Mouse (Mus musculus) kidney, embryonic 15.5 days (tissue): ENCODE measurements around the gene Vsx1. TPM values are rescaled to one million over a fixed set of nuclear protein-coding genes. Genes with fewer than 3 reads are reported as not detected.

ENCODE experiments used
- ATAC-seq: fragments of 200-750 bp; cut with Nextera tagmentation; replicated peaks from 2 replicates; pipeline ENCODE4 v1.8.0; 2017; ENCODE audit warnings: moderate TSS enrichment; ENCODE audit not compliant: low FRiP score
- H3K27ac ChIP-seq: fragments of 300-500 bp; sonication (generic); 2 replicates; pipeline ENCODE4 v1.5.1; 2015; ENCODE audit warnings: mild to moderate bottlenecking, inconsistent platforms
- H3K27me3 ChIP-seq: fragments of 300-500 bp; sonication (generic); 2 replicates; pipeline ENCODE4 v1.6.1; 2015; ENCODE audit warnings: inconsistent platforms
- H3K36me3 ChIP-seq: fragments of 300-500 bp; sonication (generic); 2 replicates; pipeline ENCODE4 v1.6.1; 2015; ENCODE audit warnings: inconsistent platforms
- H3K4me1 ChIP-seq: fragments of 300-500 bp; sonication (generic); 2 replicates; pipeline ENCODE4 v1.6.1; 2015; ENCODE audit warnings: inconsistent platforms
- H3K4me2 ChIP-seq: fragments of 300-500 bp; sonication (generic); 2 replicates; pipeline ENCODE4 v1.6.1; 2015; ENCODE audit warnings: moderate library complexity, mild to moderate bottlenecking, inconsistent platforms
- H3K4me3 ChIP-seq: fragments of 300-500 bp; sonication (generic); replicated peaks from 2 replicates; pipeline ENCODE4 v1.5.1; 2015; ENCODE audit warnings: mild to moderate bottlenecking, inconsistent platforms
- H3K9ac ChIP-seq: fragments of 300-500 bp; sonication (generic); 2 replicates; pipeline ENCODE4 v1.6.1; 2015; ENCODE audit warnings: mild to moderate bottlenecking, inconsistent platforms
- H3K9me3 ChIP-seq: fragments of 300-500 bp; sonication (generic); replicated peaks from 2 replicates; pipeline ENCODE4 v1.6.1; 2016; ENCODE audit warnings: inconsistent platforms
- WGBS: fragments of 180-500 bp; shearing (Covaris S2); methylation state at CpG from one replicate; pipeline ENCODE4 v1.1.7; 2015; ENCODE audit warnings: mixed read lengths; 5-methylcytosine and 5-hydroxymethylcytosine counted together
- polyA plus RNA-seq: library from polyadenylated mRNA; unstranded; fragments of >200 nt; fragmentation: Nextera tagmentation; extraction: Ambion mirVana; gene quantifications from 2 replicates; pipeline ENCODE4 v1.2.1, GENCODE M21; 2015

The Vsx1 gene
- polyA plus RNA-seq, 1 experiment from 2014 or later = not detected

DNA sequence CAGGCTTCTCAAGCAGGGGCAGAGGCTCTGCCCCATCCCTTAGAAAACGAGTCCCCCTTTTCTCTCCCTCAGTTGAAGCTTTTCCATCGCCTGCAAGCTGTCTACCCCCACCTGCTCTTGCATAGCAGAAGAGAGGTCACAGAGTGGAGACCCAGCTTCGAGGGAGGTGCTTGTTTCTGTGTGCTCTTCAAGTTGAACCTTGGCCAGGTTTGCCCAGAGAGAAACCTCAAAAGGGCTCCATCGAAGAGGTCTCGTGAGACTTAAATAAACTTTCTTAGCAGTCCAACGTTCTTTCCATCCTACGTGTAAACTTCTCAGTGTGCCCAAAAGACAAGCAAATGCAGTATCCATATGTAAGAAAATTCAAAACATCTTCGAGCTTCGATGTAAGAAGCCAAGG lies 37.8 kb downstream of the Vsx1 start:
- Histone ChIP-seq H3K27me3 (no peaks in the 10 kb centered on the region), H3K27ac (no peak overlapping the region), H3K9me3 (no peaks in the 10 kb centered on the region), H3K4me1 (peaks cover 9% of the 10 kb centered on the region), H3K4me2 (no peak overlapping the region), H3K9ac (no peak overlapping the region), H3K36me3 (no peaks in the 10 kb centered on the region), H3K4me3 (no peak overlapping the region)
- ATAC-seq = no peak
- 58% methylated on average over 9 of the region's 9 CpGs for WGBS

DNA sequence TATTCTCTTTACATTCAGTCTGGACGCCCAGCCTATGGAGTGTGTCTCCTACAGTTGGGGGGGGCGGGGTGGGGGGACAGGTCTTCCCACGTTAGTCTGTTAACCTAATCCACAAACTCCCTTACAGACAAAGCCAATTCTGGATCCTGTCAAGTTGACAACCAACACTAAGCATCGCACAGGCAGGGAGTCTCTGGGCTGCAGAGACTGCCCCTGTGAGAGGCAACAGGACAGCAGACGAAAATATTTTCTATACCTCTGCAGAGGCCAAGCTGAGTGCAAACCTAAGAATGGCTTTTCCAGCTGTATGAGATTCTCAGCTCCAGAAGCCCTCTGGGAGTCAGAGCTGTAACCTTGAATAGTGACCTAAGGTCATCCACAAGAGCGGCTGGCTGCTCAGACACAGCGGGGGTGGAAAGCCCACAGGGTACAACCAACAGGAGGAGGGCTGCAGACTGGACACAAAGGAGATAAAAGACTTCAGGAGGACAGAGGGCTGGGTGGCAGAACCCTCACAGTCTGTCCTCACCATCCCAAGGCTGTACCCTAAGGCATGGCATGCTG lies 38.6 kb downstream of the Vsx1 start:
- 17% methylated on average over 7 of the region's 7 CpGs for WGBS
- Histone ChIP-seq H3K9me3 (no peaks in the 10 kb centered on the region), H3K27me3 (no peaks in the 10 kb centered on the region), H3K36me3 (no peaks in the 10 kb centered on the region), H3K4me1 (peaks cover 9% of the 10 kb centered on the region), H3K27ac (no peak overlapping the region), H3K9ac (no peak overlapping the region), H3K4me2 (no peak overlapping the region), H3K4me3 (no peak overlapping the region)
- peak; percentile 51; the same call in 1 of the 2 replicates for ATAC-seq

DNA sequence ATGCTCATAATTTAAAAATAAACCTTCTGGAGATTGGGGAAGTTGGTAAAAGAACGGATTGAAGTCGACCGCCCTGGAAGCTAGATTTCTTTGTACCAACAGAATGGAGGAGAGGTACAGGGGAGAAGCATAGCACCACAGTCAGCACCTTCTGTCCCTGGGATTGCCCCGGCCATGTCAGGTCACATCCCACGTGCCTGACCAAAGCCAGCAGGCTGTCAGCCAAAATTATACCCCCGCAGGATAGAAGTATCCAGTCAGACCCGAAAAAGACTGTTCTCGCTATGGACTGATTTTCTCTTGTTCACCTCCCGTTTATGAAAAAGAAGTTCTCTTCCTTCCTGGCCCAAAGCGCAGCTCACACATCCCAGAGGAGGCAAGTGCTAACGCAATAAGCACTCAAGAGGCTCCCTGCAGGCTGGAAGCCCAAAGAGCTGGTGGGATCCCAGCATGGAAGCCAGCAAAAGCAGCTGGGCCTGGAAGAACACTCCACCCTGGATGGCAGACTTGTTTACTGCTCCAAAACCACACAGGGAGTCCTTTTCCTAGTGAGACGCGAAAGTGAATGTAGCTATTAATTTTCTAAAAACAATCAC lies 40.8 kb downstream of the Vsx1 start:
- H3K9me3 ChIP-seq = no peaks in the 10 kb centered on the region
- H3K9ac ChIP-seq = no peak overlapping the region
- ATAC-seq = no peak
- H3K27ac ChIP-seq = no peak overlapping the region
- H3K36me3 ChIP-seq = no peaks in the 10 kb centered on the region
- WGBS = 67% methylated on average over 13 of the region's 13 CpGs
- no peak overlapping the region for H3K4me3 ChIP-seq
- peaks cover 9% of the 10 kb centered on the region for H3K4me1 ChIP-seq
- no peaks in the 10 kb centered on the region for H3K27me3 ChIP-seq
- no peak overlapping the region for H3K4me2 ChIP-seq

DNA sequence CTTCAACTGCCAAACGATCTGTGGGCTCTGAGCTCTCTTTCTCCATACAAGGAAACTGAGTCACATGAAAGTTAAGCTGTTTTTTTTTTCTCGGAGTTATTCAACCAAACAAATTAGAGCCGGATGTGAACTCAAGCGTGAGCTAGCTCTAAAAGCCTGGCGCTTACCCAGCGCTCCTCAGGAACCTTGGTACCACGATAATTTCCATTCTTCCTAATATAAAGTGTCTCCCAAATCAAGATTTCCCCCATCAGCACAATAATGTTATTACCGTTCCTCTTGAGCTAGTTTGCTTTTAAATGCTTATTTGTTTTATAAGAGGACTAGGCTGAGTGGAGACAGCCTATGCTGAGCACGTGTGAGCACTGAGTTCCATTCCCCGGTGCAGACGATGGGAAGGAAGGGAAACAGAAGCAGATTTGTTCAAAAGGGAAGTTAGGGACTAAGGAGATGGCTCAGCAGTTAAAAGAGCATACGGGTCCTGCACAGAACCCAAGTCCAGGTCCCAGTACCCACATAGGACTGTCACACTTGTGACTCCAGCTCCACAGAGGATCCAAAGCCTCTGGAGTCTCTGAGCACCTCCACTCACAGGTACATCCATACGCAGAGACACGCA lies 41.4 kb downstream of the Vsx1 start:
- no peak overlapping the region for H3K4me3 ChIP-seq

DNA sequence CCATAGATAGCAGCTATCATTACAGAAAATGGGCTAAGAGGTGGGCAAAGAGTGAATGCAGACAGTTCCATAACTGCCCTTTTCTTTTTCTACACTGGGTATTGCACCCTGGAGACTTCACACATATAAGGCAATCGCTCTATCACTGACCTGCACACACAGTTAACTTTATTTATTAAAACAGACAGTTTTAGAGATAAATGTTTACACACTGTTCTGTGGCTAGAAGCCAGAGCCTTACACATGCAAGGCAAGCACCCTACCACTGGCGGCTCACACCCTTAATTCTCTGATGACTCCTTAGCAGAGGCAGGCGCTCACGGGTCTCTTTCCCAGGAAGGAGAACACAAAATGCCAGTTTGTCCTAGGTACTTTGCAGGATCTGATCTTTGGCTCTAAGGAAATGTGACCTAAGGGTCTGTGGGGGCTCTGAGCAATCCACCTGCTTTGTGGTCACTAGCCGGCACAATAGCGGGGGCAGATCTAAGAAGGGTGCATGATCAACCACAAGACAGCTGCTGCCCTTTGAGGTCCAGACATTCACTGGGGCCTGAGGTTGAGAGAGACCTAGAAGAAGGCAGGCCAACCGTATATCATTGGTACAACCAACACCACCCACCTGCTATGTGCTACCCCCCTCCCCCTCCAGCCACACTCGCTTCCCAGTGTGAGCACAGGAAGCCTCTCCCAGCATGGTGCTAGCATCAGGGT lies 42.6 kb downstream of the Vsx1 start:
- Histone ChIP-seq H3K9me3 (no peaks in the 10 kb centered on the region), H3K9ac (no peak overlapping the region), H3K4me2 (no peak overlapping the region), H3K36me3 (no peaks in the 10 kb centered on the region), H3K4me1 (peaks cover 9% of the 10 kb centered on the region), H3K27me3 (no peaks in the 10 kb centered on the region), H3K4me3 (no peak overlapping the region), H3K27ac (no peak overlapping the region)
- WGBS = 82% methylated on average over 8 of the region's 8 CpGs
- no peak for ATAC-seq

More for the DNA sequence above, 41.4 kb downstream of the Vsx1 start:
- H3K27ac ChIP-seq = no peak overlapping the region
- 74% methylated on average over 14 of the region's 14 CpGs for WGBS
- peaks cover 9% of the 10 kb centered on the region for H3K4me1 ChIP-seq
- H3K36me3 ChIP-seq = no peaks in the 10 kb centered on the region
- H3K27me3 ChIP-seq = no peaks in the 10 kb centered on the region
- no peaks in the 10 kb centered on the region for H3K9me3 ChIP-seq
- H3K9ac ChIP-seq = no peak overlapping the region
- no peak overlapping the region for H3K4me2 ChIP-seq
- ATAC-seq = no peak

DNA sequence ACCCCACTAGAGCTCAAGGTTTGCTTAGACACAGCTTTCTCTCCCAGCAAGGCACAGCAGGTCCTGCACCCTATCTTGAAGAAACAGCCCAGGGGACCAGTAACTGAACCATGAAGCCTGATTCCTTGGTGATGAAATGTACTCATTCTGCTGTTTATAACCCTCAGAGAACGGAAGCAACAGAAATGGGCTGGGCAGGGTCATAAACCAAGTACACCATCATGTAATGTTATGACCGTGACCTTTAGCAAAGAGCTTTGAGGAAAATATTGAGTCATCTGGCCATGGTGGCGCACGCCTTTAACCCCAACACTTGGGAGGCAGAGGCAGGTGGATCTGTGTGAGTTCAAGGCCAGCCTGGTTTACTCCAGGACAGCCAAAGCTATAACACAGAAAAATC lies 43.9 kb downstream of the Vsx1 start:
- Histone ChIP-seq H3K9me3 (no peaks in the 10 kb centered on the region), H3K36me3 (no peaks in the 10 kb centered on the region), H3K9ac (no peak overlapping the region), H3K4me2 (no peak overlapping the region), H3K27ac (no peak overlapping the region), H3K4me1 (0 out of 2 replicates have a peak, but pooled peaks cover 3% of the 10 kb centered on the region), H3K27me3 (no peaks in the 10 kb centered on the region), H3K4me3 (no peak overlapping the region)
- ATAC-seq = no peak
- WGBS = 83% methylated on average over 4 of the region's 4 CpGs

DNA sequence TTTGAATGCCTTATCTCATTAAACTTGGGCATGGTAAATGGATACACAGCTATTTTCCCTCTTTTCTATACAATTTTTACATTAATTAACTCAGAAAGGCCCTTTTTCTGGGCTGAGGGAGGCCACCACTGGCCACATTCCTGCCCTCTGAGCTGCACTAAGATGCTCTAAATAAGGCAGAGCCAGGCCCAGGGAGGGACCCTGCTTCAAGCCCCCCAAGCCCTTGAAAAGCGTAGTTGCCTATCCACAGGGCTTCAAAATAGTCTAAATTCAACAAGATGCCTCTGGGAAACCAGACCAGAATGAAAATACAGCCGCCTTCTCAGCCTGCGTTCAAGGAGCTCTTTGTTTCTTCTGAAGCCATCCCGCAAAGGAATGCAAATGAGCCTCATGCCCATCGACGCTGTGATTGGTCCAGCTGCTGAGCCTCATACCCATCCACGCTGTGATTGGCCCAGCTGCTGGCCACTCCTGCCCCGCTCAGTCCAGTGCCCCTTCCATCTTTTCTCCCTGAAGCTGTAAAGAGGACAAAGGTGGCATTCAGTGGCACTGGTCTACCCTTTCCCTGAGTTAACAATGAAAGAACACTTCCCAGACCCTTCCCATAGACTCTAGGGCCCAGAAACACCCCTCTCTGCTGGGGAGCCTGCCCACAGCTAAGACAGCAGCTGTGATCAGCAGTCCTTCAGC lies 45.3 kb downstream of the Vsx1 start:
- no peak for ATAC-seq
- H3K27me3 ChIP-seq = no peaks in the 10 kb centered on the region
- H3K36me3 ChIP-seq = no peaks in the 10 kb centered on the region
- no peaks in the 10 kb centered on the region for H3K9me3 ChIP-seq
- H3K9ac ChIP-seq = no peak overlapping the region
- no peak overlapping the region for H3K4me2 ChIP-seq
- no peak overlapping the region for H3K4me3 ChIP-seq
- WGBS = 85% methylated on average over 8 of the region's 8 CpGs
- H3K4me1 ChIP-seq = no peaks in the 10 kb centered on the region
- H3K27ac ChIP-seq = no peak overlapping the region

DNA sequence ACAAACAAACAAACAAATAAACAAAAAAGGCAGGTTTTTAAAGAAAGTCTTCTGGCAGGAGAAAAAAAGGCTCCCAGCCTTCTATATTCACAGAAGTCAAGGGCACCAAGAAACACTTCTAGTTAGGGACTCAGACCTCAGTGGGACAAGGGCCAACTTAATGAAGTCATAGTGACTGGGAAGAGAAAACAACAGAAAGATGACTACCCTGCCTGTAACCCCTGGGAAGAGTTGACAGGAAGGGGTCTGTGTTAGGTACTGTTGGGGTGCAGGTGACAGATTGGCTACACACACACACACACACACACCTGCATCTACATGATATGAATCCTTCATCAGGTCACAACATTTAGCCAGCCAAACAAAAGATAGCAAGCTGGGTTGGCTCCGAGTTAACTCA lies 46.0 kb downstream of the Vsx1 start:
- Histone ChIP-seq H3K4me1 (no peaks in the 10 kb centered on the region), H3K4me2 (no peak overlapping the region), H3K36me3 (no peaks in the 10 kb centered on the region), H3K9ac (no peak overlapping the region), H3K4me3 (no peak overlapping the region), H3K27me3 (no peaks in the 10 kb centered on the region), H3K9me3 (no peaks in the 10 kb centered on the region), H3K27ac (no peak overlapping the region)
- no peak for ATAC-seq
- WGBS = 100% methylated on average over 1 of the region's 1 CpGs

DNA sequence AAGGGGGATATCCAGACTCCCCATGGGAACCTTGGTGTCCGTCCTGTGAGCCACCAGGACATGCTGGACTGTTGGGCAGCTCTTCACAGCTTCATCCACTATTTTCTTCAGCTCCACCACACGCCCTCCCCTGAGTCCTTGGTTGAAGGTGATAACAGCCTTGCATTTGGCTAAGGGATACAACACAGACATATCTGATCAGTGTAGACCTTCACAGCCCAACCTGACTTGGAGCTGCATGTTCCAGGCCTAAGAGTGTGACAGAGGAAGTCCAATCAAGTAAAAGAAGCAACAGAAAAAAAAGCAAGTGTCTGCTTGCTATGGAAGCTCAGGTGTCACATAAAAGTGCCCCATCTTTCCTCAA lies 50.8 kb downstream of the Vsx1 start:
- Histone ChIP-seq H3K4me1 (no peaks in the 10 kb centered on the region), H3K27ac (no peak overlapping the region), H3K9me3 (no peaks in the 10 kb centered on the region), H3K9ac (no peak overlapping the region), H3K36me3 (no peaks in the 10 kb centered on the region), H3K27me3 (no peaks in the 10 kb centered on the region), H3K4me3 (no peak overlapping the region), H3K4me2 (no peak overlapping the region)
- WGBS = 49% methylated on average over 2 of the region's 2 CpGs
- no peak for ATAC-seq

DNA sequence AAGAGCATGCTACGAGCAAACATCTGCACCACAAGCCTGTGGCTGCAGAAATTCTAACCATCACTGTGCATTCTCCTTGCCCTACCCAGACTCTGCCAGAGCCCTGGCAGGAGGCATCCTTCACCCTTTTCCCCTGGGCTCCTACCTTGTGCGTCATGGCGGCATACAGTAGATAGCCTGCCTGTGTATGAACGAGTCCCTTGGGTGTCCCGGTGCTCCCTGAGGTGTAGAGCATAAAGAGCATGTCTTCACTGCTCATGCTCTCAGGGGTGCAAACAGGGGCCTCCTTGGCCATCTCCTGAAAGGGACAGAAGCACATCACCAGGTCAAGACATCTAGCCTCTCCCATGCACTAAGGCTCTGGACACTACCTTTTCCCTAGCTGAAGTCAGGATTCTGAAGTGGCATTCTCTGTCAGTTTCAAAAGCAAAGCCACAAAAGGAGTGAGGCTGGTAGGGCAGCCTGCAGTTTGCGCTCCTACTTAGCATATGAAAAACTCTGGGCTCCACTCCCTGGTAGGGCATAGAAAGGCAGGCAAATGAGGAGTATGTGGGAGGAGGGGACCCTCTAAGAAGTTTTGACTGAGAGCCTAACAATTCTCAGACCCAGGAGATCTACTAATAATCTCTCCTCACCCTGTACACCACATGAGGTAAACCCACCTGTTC lies 51.3 kb downstream of the Vsx1 start:
- H3K9me3 ChIP-seq = no peaks in the 10 kb centered on the region
- WGBS = 71% methylated on average over 6 of the region's 6 CpGs
- ATAC-seq = no peak
- H3K36me3 ChIP-seq = no peaks in the 10 kb centered on the region
- no peak overlapping the region for H3K9ac ChIP-seq
- H3K4me2 ChIP-seq = no peak overlapping the region
- H3K27ac ChIP-seq = no peak overlapping the region
- H3K4me1 ChIP-seq = no peaks in the 10 kb centered on the region
- no peaks in the 10 kb centered on the region for H3K27me3 ChIP-seq
- H3K4me3 ChIP-seq = no peak overlapping the region

DNA sequence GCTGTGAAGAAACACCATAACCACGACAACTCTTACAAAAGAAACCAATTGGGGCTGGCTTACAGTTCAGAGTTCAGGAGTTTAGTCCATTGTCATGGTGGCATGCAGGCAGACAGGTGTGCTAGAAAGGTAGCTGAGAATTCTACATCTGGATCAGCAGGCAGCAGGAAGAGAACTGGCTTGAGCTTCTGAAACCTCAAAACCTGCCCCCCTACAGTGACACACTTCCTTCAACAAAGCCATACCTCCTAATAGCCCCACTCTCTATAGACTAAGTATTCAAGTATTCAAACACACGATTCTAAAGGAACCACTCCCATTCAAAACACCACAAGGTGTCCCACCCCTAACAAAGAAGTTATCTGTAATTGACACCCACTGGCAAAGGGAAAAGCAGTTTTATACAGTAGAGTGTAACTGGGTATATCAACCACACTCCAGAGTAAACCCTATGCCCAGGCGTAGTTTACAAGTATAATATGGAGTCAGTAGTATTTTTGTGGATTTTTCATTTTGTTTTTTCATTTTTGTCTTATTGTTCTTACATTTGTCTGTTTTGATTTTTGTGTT lies 53.2 kb downstream of the Vsx1 start:
- Histone ChIP-seq H3K36me3 (no peaks in the 10 kb centered on the region), H3K27me3 (no peaks in the 10 kb centered on the region), H3K4me2 (no peak overlapping the region), H3K4me1 (no peaks in the 10 kb centered on the region), H3K9ac (no peak overlapping the region), H3K9me3 (no peaks in the 10 kb centered on the region), H3K27ac (no peak overlapping the region), H3K4me3 (no peak overlapping the region)
- 75% methylated on average over 3 of the region's 3 CpGs for WGBS
- no peak for ATAC-seq
